24 mouse cellular contexts compared by ENCODE assay signal in genomic region chr8:121954981-121955555, GRCm38 (mm10). TPM values are rescaled to one million over a fixed set of nuclear protein-coding genes. Genes with fewer than 3 reads are reported as not detected.
A peak's percentile ranks its signal among the peaks of the same experiment; 100 is the strongest.
DNase-seq lines count a peak whose midpoint lies in the region; ATAC-seq and TF ChIP-seq lines count a peak whose summit lies in the region.
"Had no signal": no experiment of that assay in that cellular context is flagged by ENCODE, and none has a peak within 500 bp of the region (broad histone marks: within the 10 kb centered on the region; RNA-seq: fewer than 3 reads in every experiment).

No protein-coding gene starts in this region.

- no peak; the same call in 1 of the 2 replicates for TF ChIP-seq CTCF in testis, adult 2 months (IDR thresholded peaks at IDR 0.05; ENCODE audit: control insufficient read depth, insufficient read depth, insufficient replicate concordance, low read depth, low read length)

- H3K4me2 ChIP-seq in kidney, embryonic 15.5 days = no peak overlapping the region
- H3K4me2 ChIP-seq in embryonic facial prominence, embryonic 15.5 days (replicated peaks) = no peak overlapping the region
- H3K4me2 ChIP-seq: hindbrain, embryonic 12.5 days; limb, embryonic 15.5 days had no signal

- H3K4me3 ChIP-seq in kidney, embryonic 15.5 days (replicated peaks) = no peak overlapping the region
- no peak overlapping the region for H3K4me3 ChIP-seq in testis, adult 2 months (ENCODE audit: control insufficient read depth, low read depth, low read length)
- H3K4me3 ChIP-seq in embryonic facial prominence, embryonic 15.5 days (replicated peaks) = no peak overlapping the region
- H3K4me3 ChIP-seq: erythroblast, embryonic 14.5 days; hindbrain, embryonic 12.5 days; limb, embryonic 15.5 days; midbrain, embryonic 10.5 days had no signal

- H3K4me1 ChIP-seq in kidney, embryonic 15.5 days = peaks cover 43% of the 10 kb centered on the region
- peaks cover 5% of the 10 kb centered on the region for H3K4me1 ChIP-seq in testis, adult 2 months (ENCODE audit: control insufficient read depth, insufficient read depth, low read length)
- H3K4me1 ChIP-seq in embryonic facial prominence, embryonic 15.5 days = peaks cover 48% of the 10 kb centered on the region

- H3K27ac ChIP-seq in kidney, embryonic 15.5 days = peak overlapping the region; percentile 37; the same call in 1 of the 2 replicates
- H3K27ac ChIP-seq in testis, adult 2 months (ENCODE audit: control insufficient read depth, insufficient read depth, low read depth, low read length) = no peak overlapping the region
- H3K27ac ChIP-seq in embryonic facial prominence, embryonic 15.5 days (replicated peaks) = peak overlapping the region; percentile 8; the same call in 1 of the 2 replicates
- H3K27ac ChIP-seq: hindbrain, embryonic 12.5 days; midbrain, embryonic 10.5 days had no signal

- H3K36me3 ChIP-seq in kidney, embryonic 15.5 days = peaks cover 39% of the 10 kb centered on the region
- H3K36me3 ChIP-seq in testis, adult 2 months (ENCODE audit: control insufficient read depth, insufficient read depth, low read length) = no peaks in the 10 kb centered on the region
- peaks cover 17% of the 10 kb centered on the region for H3K36me3 ChIP-seq in embryonic facial prominence, embryonic 15.5 days

- 69% methylated on average over 10 of the region's 10 CpGs for WGBS in kidney, embryonic 15.5 days
- 78% methylated on average over 10 of the region's 10 CpGs for WGBS in embryonic facial prominence, embryonic 15.5 days

- no peak overlapping the region for H3K9ac ChIP-seq in kidney, embryonic 15.5 days
- no peak overlapping the region for H3K9ac ChIP-seq in embryonic facial prominence, embryonic 15.5 days
- H3K9ac ChIP-seq: hindbrain, embryonic 12.5 days; limb, embryonic 15.5 days had no signal

- ATAC-seq in kidney, embryonic 15.5 days (replicated peaks; ENCODE audit: low FRiP score) = no peak
- no peak for ATAC-seq in embryonic facial prominence, embryonic 15.5 days (ENCODE audit: insufficient number of reproducible peaks, low FRiP score, low TSS enrichment, low read depth)
- ATAC-seq: forebrain, embryonic 14.5 days; intestine, postnatal 0 days; Patski had no signal

- no peak for DNase-seq in kidney, adult 18-20 months
- no peak for DNase-seq in testis, postnatal 10 days (ENCODE audit: low spot score)
- DNase-seq in skeletal muscle tissue, adult 2 months (ENCODE audit: low read depth, low spot score) = peak; percentile 71
- no peak for DNase-seq in lung, adult 18-20 months
- no peak for DNase-seq in urinary bladder, postnatal 4 days (ENCODE audit: low spot score in 2 of 2)
- DNase-seq: adrenal gland, postnatal 36 days; cerebellum, adult 9-11 months; layer of hippocampus, adult 9-11 months; lung, postnatal 4 days; thymus, adult 2 months had no signal

- H3K27me3 ChIP-seq in kidney, embryonic 15.5 days = no peaks in the 10 kb centered on the region
- H3K27me3 ChIP-seq in testis, adult 2 months (ENCODE audit: control insufficient read depth, insufficient read depth, low read length) = no peaks in the 10 kb centered on the region
- H3K27me3 ChIP-seq in embryonic facial prominence, embryonic 15.5 days = no peaks in the 10 kb centered on the region
- H3K27me3 ChIP-seq: hindbrain, embryonic 12.5 days; limb, embryonic 15.5 days; Patski had no signal

- TF ChIP-seq POLR2A in testis, adult 2 months (IDR thresholded peaks at IDR 0.05; ENCODE audit: control insufficient read depth, low read depth, low read length) = peak; percentile 56; the same call in 1 of the 2 replicates

- no peaks in the 10 kb centered on the region for H3K9me3 ChIP-seq in kidney, embryonic 15.5 days (replicated peaks)
- no peaks in the 10 kb centered on the region for H3K9me3 ChIP-seq in embryonic facial prominence, embryonic 15.5 days (replicated peaks)
- H3K9me3 ChIP-seq: hindbrain, embryonic 12.5 days; limb, embryonic 15.5 days; midbrain, embryonic 10.5 days had no signal

RNA-seq across cellular contexts. Expression of gene Banp, which starts 5.5 kb away (rescaled TPM):
- polyA plus RNA-seq in kidney, embryonic 15.5 days (2015; fragmentation: Nextera tagmentation; extraction: Ambion mirVana) = 41.2 and 43.3 TPM in 2 replicates
- polyA plus RNA-seq in testis, adult 2 months (2012; rRNA removed) = 15.6 and 18.6 TPM in 2 replicates
- polyA plus RNA-seq in embryonic facial prominence, embryonic 15.5 days (2015; fragmentation: Nextera tagmentation; extraction: Ambion mirVana) = 46.3 and 48.5 TPM in 2 replicates

RNA-seq across cellular contexts. Expression of gene Car5a, which starts 10.4 kb away (rescaled TPM):
- polyA plus RNA-seq in kidney, embryonic 15.5 days (2015; fragmentation: Nextera tagmentation; extraction: Ambion mirVana) = 0.40 TPM in 1 of 2 replicates, not detected in the other
- polyA plus RNA-seq in testis, adult 2 months (2012; rRNA removed) = not detected in 2 replicates
- polyA plus RNA-seq in embryonic facial prominence, embryonic 15.5 days (2015; fragmentation: Nextera tagmentation; extraction: Ambion mirVana) = 0.13 TPM in 1 of 2 replicates, not detected in the other
- polyA plus RNA-seq: heart, embryonic 14.5 days; kidney, embryonic 16.5 days; limb, embryonic 15.5 days; lung, embryonic 16.5 days; Patski; thymus, adult 2 months; urinary bladder, adult 2 months had no signal

RNA-seq across cellular contexts. Expression of gene Slc7a5, which starts 47.6 kb away (rescaled TPM):
- 16.7 and 19.3 TPM in 2 replicates for polyA plus RNA-seq in kidney, embryonic 15.5 days (2015; fragmentation: Nextera tagmentation; extraction: Ambion mirVana)
- polyA plus RNA-seq in testis, adult 2 months (2012; rRNA removed) = 84.9 and 104 TPM in 2 replicates
- 31.0 and 31.9 TPM in 2 replicates for polyA plus RNA-seq in embryonic facial prominence, embryonic 15.5 days (2015; fragmentation: Nextera tagmentation; extraction: Ambion mirVana)
